Mouse (Mus musculus) intestine, embryonic 16.5 days (tissue): ENCODE measurements around the gene Sh2d7. TPM values are rescaled to one million over a fixed set of nuclear protein-coding genes. Genes with fewer than 3 reads are reported as not detected.
A peak's percentile ranks its signal among the peaks of the same experiment; 100 is the strongest.

Experiments
- ATAC-seq: fragments of 200-750 bp; cut with Nextera tagmentation; 2 replicates; pipeline ENCODE4 v1.8.0; 2017; ENCODE audit warnings: moderate TSS enrichment, moderate library complexity
- H3K27ac ChIP-seq: fragments of 300-500 bp; sonication (generic); 2 replicates; pipeline ENCODE4 v1.5.1; 2014; ENCODE audit warnings: mild to moderate bottlenecking, low read length
- H3K27me3 ChIP-seq: fragments of 300-500 bp; sonication (generic); replicated peaks from 2 replicates; pipeline ENCODE4 v1.6.1; 2014; ENCODE audit warnings: low read length, control low read depth, mixed read lengths; ENCODE audit not compliant: control insufficient read depth, insufficient read depth
- H3K36me3 ChIP-seq: fragments of 300-500 bp; sonication (generic); 2 replicates; pipeline ENCODE4 v1.6.1; 2014; ENCODE audit warnings: low read length, control low read depth; ENCODE audit not compliant: control insufficient read depth, insufficient read depth
- H3K4me1 ChIP-seq: fragments of 300-500 bp; sonication (generic); 2 replicates; pipeline ENCODE4 v1.6.1; 2014; ENCODE audit warnings: low read length, control low read depth, mixed read lengths; ENCODE audit not compliant: control insufficient read depth, insufficient read depth
- H3K4me2 ChIP-seq: fragments of 300-500 bp; sonication (generic); 2 replicates; pipeline ENCODE4 v1.6.1; 2014; ENCODE audit warnings: low read depth, low read length, control low read depth
- H3K4me3 ChIP-seq: fragments of 300-500 bp; sonication (generic); 2 replicates; pipeline ENCODE4 v1.5.1; 2014; ENCODE audit warnings: mild to moderate bottlenecking, low read length
- H3K9ac ChIP-seq: fragments of 300-500 bp; sonication (generic); 2 replicates; pipeline ENCODE4 v1.6.1; 2014; ENCODE audit warnings: low read depth, low read length
- H3K9me3 ChIP-seq: fragments of 300-500 bp; sonication (generic); 2 replicates; pipeline ENCODE4 v1.6.1; 2016; ENCODE audit warnings: low read length, control low read depth; ENCODE audit not compliant: control insufficient read depth
- WGBS: fragments of 180-500 bp; shearing (Covaris S2); extraction: QIAGEN DNeasy Blood & Tissue Kit; methylation state at CpG from one replicate; pipeline ENCODE4 v1.1.7; 2014; 5-methylcytosine and 5-hydroxymethylcytosine counted together
- polyA plus RNA-seq: library from polyadenylated mRNA; unstranded; fragments of >200 nt; fragmentation: Nextera tagmentation; extraction: Ambion mirVana; gene quantifications from 2 replicates; pipeline ENCODE4 v1.2.1, GENCODE M21; 2015

Sh2d7 gene
- polyA plus RNA-seq = not detected in 2 replicates

DNA sequence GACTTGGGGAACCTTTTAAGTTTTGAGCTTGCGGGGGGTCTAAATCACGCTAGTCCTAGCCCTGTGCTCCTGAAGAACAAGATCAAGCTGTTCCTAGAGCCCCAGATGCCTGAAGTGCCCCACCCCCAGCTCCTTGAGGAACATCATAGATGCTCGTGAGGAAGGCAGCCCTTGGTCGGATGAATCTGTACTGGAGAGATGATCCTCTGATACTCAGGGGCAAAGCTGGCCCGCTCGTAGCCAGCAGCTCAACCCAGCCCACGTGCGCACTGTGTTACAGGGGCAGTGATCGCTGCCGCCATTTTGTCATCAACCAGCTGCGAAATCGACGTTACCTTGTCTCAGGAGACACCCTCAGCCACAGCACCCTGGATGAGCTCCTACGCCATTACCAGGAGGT lies at the start of gene Sh2d7:
TSS of gene Sh2d7 (plus strand) at position 301 of the 400 bp plus-strand sequence.
- Histone ChIP-seq H3K4me2 (no peak within 1 kb of the TSS), H3K9me3 (no peaks in the 10 kb centered on the region), H3K4me1 (no peaks in the 10 kb centered on the region), H3K27ac (no peak within 1 kb of the TSS), H3K27me3 (no peaks in the 10 kb centered on the region), H3K36me3 (no peaks in the 10 kb centered on the region), H3K9ac (no peak within 1 kb of the TSS), H3K4me3 (no peak within 1 kb of the TSS)
- 87% methylated on average over 14 of the region's 14 CpGs for WGBS
- ATAC-seq = no peak

DNA sequence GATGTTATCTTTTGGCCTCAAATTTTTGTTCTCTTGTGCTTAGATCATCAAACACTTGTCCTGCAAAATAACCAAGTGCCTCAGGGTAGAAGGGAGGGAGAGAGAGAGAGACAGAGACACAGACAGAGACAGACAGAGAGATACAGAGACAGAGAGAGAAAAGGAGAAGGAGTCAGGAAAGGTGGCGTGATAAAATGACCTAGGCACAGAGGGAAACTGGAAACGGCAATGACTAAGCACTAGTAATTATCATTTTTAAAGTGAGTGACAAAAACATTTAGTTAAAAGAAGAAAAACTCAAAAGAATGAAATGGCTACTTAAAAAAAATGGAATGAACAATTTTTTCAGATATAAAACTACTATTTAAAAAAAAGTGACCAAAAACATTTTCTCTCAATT lies 49.2 kb upstream of the Sh2d7 start:
- H3K4me1 ChIP-seq = no peaks in the 10 kb centered on the region
- H3K27ac ChIP-seq = no peak overlapping the region
- WGBS = 74% methylated on average over 2 of the region's 2 CpGs
- H3K9ac ChIP-seq = no peak overlapping the region
- H3K9me3 ChIP-seq = no peaks in the 10 kb centered on the region
- ATAC-seq = no peak
- H3K27me3 ChIP-seq = no peaks in the 10 kb centered on the region
- no peak overlapping the region for H3K4me2 ChIP-seq
- H3K36me3 ChIP-seq = no peaks in the 10 kb centered on the region
- H3K4me3 ChIP-seq = no peak overlapping the region

DNA sequence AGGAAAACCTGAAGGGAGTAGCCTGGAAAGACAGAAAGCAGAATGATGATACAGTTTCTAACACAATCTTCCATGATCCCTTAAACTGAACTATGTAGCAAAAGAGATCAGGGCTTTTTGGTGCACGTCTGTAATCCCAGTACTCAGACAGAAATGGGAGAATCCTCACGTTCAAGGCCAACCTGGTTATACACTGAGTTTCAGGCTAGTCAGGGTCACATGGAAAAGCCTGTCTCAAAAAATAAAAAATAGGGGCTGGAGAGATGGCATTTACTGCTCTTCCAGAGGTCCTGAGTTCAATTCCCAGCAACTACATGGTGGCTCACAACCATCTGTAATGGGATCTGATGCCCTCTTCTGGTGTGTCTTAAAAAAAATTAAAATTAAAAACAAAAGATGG lies 48.4 kb upstream of the Sh2d7 start:
- ATAC-seq = no peak
- Histone ChIP-seq H3K27ac (no peak overlapping the region), H3K36me3 (no peaks in the 10 kb centered on the region), H3K4me3 (no peak overlapping the region), H3K27me3 (no peaks in the 10 kb centered on the region), H3K4me2 (no peak overlapping the region), H3K4me1 (no peaks in the 10 kb centered on the region), H3K9ac (no peak overlapping the region), H3K9me3 (no peaks in the 10 kb centered on the region)
- 84% methylated on average over 2 of the region's 2 CpGs for WGBS

DNA sequence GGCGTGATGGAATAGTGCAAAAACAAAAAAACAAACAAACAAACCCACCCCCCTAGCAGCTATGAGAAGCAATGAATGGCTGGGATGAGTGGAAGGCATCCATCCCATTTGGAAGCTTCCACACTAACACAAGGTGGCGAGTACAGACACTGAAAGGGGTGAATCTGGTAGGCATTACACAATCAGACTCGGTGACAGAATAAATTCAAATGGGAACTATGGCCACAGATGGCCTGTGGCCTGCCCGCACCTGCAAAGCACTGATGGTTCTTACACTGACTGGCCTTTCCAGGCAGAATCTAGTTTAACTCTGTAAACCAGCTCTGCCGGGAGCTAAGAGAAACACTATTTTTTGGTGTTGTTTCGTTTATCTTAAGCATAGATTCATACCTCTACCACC lies 39.5 kb upstream of the Sh2d7 start:
- WGBS = 88% methylated on average over 6 of the region's 6 CpGs
- ATAC-seq = no peak

DNA sequence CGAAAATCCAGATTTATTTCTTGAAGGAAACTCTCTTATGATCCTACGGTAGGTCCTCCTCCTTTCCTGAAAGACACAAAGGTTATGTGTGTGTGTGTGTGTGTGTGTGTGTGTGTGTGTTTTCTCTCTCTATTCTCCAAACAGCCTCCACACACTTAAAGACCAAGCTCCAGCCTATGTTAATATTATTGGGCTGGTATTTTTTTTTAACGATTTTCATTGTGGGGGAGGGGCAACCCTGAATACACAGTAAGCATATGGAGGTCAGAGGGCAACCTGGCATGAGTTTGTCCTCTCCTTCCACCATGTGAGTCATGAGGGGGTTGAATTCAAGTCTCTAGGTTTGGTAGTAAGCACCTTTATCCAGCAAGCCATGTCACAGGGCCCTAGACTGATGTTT lies 39.0 kb upstream of the Sh2d7 start:
- Histone ChIP-seq H3K4me3 (no peak overlapping the region), H3K9ac (no peak overlapping the region), H3K9me3 (no peaks in the 10 kb centered on the region), H3K36me3 (no peaks in the 10 kb centered on the region), H3K4me1 (0 out of 2 replicates have a peak, but pooled peaks cover 4% of the 10 kb centered on the region), H3K27ac (no peak overlapping the region), H3K27me3 (no peaks in the 10 kb centered on the region), H3K4me2 (no peak overlapping the region)
- WGBS = 79% methylated on average over 3 of the region's 3 CpGs
- no peak for ATAC-seq

More for the DNA sequence above, 39.5 kb upstream of the Sh2d7 start:
- Histone ChIP-seq H3K4me1 (0 out of 2 replicates have a peak, but pooled peaks cover 4% of the 10 kb centered on the region), H3K36me3 (no peaks in the 10 kb centered on the region), H3K27ac (no peak overlapping the region), H3K4me3 (no peak overlapping the region), H3K4me2 (no peak overlapping the region), H3K9me3 (no peaks in the 10 kb centered on the region), H3K27me3 (no peaks in the 10 kb centered on the region), H3K9ac (no peak overlapping the region)

DNA sequence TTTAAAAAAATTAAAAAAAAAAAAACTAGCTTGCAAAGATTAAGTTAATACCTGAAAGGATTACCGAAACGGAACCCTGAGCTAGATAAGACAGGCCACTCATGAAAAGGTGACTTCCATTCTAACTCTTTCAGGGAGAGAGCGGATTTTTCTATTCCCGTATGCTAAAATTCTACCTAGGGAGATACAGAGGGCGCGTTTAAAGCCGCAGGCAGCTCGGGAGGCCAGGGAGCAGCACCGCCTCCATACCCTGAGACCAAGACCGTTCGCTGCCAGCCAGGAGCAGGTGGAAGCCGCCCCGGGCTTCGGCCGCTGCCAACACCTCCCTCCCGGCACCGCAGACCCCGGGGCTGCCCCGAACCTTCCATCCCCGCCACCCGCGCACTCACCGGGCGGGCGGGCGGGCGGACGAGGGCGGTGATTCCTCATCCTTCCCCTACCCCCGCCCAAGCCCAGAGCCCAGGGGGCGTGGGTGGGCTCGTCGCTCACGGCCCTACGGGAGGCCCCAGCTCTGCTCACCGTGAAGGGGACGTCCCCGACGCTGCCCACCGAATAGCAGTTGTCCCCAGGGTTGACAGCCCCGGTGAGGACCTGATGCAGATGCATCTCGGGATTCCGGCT lies 37.8 kb upstream of the Sh2d7 start:
- Histone ChIP-seq H3K36me3 (no peaks in the 10 kb centered on the region), H3K4me3 (peak overlapping the region; percentile 80), H3K9me3 (no peaks in the 10 kb centered on the region), H3K27me3 (no peaks in the 10 kb centered on the region), H3K4me2 (peak overlapping the region; percentile 100), H3K4me1 (0 out of 2 replicates have a peak, but pooled peaks cover 4% of the 10 kb centered on the region), H3K9ac (peak overlapping the region; percentile 79), H3K27ac (no peak overlapping the region)
- no peak; the same call in none of the 2 replicates for ATAC-seq
- under 1% methylated on average over 43 of the region's 43 CpGs for WGBS

DNA sequence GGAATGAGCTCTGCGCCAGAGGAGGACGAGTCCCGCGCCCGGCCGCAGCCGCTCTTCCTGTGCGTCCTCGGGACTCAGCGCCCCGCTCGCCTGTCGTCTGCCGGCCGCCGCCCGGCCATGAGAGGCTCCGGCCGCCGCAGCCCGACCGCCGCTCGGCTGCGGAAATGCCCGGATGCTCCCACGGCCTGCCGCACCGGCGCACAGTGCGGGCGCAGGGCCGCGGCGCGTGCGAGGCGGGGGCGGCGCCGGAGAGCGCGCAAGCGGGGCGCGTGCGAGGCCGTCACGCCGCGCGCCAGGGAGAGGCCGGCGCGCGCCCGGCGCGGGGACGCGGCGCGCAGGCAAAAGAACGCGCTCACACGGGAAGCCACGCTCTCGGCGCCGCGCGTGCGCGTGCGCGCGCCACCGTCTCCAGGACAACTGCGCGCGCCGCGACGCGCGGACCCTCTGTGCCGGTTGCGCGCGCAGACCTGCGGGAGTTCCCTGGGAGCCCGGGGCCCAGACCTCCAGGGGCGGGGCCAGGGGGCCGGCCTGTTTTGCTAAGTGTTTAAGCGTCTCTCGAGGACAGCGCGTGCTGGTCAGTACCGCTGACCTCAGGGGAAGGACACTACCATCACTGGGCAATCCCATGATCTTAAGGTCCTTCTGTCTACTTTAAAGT lies 37.2 kb upstream of the Sh2d7 start, which contains the start of gene Dmxl2:
TSS of gene Dmxl2 (minus strand) at position 174 of the 658 bp plus-strand sequence.
- H3K9me3 ChIP-seq = no peaks in the 10 kb centered on the region
- H3K27me3 ChIP-seq = no peaks in the 10 kb centered on the region
- peak within 1 kb of the TSS; percentile 80 for H3K4me3 ChIP-seq
- H3K4me1 ChIP-seq = 0 out of 2 replicates have a peak, but pooled peaks cover 4% of the 10 kb centered on the region
- under 1% methylated on average over 87 of the region's 99 CpGs for WGBS
- H3K36me3 ChIP-seq = no peaks in the 10 kb centered on the region
- peak within 1 kb of the TSS; percentile 100 for H3K4me2 ChIP-seq
- peak; percentile 94 for ATAC-seq
- no peak within 1 kb of the TSS for H3K27ac ChIP-seq
- peak within 1 kb of the TSS; percentile 79 for H3K9ac ChIP-seq

DNA sequence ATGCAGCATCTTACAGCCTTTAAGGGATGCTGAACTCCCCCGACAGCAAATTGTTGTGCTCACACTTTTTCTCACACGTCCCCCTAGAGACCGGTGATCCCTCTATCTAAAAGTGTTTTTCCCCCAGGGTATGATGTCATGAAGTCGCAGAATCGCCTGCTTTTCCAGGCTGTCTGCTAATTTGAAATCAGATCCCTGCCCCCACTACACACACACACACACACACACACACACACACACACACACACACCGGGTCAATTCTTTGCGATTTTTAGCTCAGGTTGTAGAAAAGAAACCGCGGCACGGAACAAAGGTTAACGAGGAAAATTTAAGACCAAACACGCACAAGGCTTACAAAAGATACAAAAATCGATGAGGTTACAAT lies 36.7 kb upstream of the Sh2d7 start:
- no peak for ATAC-seq

DNA sequence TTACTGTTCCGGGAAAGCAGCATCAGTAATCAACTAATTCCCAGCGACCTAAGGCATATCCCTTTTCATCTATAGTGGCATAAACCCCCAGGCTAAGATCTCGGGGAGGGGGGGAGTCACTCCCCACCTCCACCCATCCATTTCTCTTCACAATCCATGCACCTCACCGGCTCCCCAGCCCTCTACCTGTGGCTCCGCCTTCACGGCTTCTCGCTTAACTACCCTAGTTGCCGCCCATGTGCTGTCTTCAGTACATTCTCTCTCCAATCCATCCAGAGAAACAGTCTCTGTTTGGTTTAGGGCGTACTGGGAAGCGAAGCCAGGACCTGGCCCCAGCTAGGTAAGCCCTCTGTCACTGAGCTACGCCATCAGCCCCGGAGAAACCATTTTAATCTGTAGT lies 35.9 kb upstream of the Sh2d7 start:
- Histone ChIP-seq H3K4me3 (peak overlapping the region; percentile 80), H3K9ac (no peak overlapping the region), H3K27ac (no peak overlapping the region), H3K36me3 (no peaks in the 10 kb centered on the region), H3K4me1 (0 out of 2 replicates have a peak, but pooled peaks cover 4% of the 10 kb centered on the region), H3K27me3 (no peaks in the 10 kb centered on the region), H3K9me3 (no peaks in the 10 kb centered on the region), H3K4me2 (peak overlapping the region; percentile 100)
- 8% methylated on average over 12 of the region's 12 CpGs for WGBS
- no peak for ATAC-seq

More for the DNA sequence above, 36.7 kb upstream of the Sh2d7 start:
- Histone ChIP-seq H3K9me3 (no peaks in the 10 kb centered on the region), H3K36me3 (no peaks in the 10 kb centered on the region), H3K27ac (no peak overlapping the region), H3K27me3 (no peaks in the 10 kb centered on the region), H3K4me3 (peak overlapping the region; percentile 80), H3K9ac (peak overlapping the region; percentile 79; the same call in 1 of the 2 replicates), H3K4me1 (0 out of 2 replicates have a peak, but pooled peaks cover 4% of the 10 kb centered on the region), H3K4me2 (peak overlapping the region; percentile 100)
- WGBS = 4% methylated on average over 13 of the region's 13 CpGs
